Mouse (Mus musculus): ENCODE measurements around the gene Pkp4.
"Not testable (repeated sequence)": the region's sequence is repeated elsewhere in the genome, so short reads cannot be mapped to it uniquely, and the experiment has no call there.

The Pkp4 gene

DNA sequence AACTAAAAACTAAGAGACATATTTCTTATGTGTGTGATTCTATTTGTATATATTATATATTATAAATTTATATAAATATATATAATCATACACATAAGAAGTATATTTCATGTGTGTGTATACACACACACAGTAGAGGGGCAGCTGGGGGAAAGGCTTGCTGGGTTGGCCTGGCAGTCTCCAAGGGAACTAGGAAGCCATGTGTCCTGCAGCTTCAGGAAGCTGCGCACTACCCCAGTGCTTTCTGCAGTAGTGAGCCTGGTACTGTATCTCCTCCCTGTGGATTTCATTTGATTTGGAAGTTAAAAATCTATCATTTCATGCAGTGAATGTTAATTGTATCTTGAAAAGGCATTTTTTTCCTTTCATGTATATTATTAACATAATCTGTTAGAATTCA, 180.2 kb downstream of the Pkp4 start:
- DNase-seq = no peak

DNA sequence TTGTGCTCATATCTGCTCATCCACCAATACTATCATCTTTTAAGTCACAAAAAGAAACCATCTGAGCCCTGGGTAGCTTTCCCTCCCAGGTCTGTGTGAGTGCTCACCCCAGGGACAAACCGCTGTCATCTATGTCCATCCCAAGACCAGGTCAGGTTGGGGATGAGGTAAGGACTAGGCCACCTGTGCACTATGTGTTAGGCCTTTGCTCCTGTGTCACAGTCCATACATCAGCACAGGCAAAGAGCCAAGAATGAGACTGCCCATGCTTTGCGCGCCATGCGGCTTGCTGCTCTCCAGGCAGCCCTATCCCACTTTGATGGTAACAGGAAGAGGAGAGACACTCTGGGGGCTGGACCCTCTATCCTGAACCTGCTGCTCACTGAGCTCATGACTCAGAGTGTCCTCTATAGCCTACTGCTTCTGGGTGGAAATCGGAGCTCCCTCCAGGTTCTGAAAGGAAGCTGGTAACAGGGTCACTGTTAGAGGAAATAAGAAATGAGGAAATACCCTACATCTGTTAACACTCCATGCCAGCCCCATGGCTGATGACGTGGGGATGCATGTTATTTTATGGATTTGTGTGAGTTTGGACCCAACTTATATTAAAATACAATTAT, 182.1 kb downstream of the Pkp4 start:
- DNase-seq = no peak

DNA sequence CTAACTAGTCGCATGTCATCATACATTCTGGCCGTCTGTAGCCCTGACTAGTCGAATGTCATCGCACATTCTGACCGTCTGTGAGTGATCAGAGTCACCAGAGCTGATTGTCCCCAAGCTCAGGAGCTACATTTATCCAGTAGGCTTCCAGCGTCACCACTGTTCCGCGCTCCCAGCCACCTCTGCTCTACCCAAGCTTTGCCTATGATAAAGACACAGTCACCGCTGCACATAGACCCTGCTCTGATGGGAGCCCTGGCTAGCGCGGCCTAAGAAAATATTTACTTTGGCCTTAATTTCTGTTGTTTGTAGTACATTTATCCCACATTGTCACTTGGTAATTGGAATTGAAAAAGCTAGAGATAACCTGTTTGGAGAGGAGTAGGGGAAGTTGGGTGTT, 183.2 kb downstream of the Pkp4 start:
- DNase-seq = no peak

DNA sequence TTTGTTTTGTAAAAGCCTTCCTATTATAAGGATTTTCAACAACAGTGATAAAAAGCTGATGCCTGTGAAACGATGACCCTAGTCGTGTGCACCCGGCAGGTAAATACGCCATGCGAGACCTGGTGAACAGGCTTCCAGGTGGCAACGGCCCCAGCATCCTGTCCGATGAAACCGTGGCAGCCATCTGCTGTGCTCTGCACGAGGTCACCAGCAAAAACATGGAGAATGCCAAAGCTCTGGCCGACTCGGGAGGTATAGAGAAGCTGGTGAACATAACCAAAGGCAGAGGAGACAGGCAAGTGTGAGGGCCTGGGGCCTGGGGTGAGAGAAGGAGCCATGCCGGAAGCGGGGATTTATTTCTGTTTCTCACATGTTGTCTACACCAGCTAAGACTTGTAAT, 184.0 kb downstream of the Pkp4 start:
- DNase-seq = no peak

DNA sequence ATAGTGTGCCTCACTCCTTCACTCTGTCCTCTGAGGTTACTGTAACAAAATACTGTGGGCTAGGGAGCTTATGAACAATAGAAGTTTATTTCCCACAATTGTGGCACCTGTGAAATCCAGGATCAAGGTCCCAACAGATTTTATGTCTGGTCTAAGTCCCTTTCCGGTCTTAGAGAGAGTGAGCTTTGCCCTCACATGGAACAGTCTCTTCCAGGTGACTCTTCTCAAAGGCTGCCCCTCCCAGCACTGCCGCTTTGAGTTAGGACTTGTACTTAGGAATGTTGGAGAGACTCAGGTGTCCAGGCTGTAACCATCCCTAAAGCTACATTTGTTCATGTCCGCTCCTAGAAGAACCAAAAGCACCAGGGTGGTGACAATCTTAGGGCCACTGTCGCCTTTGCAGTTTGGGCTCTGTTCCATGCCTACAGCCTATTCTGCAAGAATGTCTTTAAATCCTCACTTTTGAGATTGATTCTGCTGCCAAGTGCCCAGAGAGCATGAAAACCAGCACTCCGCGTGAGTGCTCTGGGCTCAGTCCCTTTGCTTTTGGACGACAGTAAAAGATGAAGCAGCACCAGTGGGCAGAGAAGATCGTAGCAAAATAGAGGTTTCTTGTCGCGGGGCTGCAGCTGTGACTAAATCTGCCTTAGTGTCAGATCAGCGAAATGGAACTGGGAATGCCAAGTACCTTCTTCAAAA, 184.6 kb downstream of the Pkp4 start:
- DNase-seq = no peak

DNA sequence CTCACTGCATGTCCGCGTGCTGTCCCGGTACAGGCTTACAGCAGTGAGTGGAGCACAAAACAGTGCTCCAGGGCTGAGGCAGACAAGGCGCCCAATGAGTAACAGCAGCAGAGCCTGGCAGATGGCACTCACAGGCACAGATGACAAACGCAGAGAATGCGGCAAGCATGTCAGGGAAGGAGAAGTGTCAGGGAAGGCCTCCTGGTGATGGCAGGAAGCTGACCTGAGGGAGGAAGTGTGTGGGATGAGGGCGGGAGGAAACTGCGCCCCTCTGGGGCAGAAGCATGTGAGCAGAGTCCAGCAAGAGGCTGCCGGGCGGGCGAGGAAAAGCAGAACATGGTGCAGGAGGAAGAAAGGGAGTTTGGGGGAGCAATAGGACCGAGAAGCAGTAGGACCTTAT, 185.8 kb downstream of the Pkp4 start:
- DNase-seq = peak; percentile 38

DNA sequence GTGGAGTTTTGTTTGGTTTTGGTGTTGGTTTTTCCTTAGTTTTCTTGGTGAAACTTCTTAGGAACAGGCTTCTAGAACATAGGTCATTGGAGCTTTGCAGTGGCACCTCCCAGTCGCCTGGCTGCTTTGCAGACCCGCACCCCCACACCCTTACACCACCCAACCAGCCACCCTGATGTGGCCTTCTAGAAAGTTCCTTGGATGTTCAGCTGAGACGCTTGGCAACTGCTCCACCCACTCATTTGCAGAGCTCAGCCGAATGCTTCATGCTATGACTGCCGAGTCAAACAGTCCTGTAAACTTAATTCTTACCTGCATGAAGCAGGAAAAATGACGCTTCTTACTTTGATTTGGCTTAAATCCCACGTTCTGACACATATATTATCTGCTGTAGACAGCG, 187.9 kb downstream of the Pkp4 start:
- no peak for DNase-seq

DNA sequence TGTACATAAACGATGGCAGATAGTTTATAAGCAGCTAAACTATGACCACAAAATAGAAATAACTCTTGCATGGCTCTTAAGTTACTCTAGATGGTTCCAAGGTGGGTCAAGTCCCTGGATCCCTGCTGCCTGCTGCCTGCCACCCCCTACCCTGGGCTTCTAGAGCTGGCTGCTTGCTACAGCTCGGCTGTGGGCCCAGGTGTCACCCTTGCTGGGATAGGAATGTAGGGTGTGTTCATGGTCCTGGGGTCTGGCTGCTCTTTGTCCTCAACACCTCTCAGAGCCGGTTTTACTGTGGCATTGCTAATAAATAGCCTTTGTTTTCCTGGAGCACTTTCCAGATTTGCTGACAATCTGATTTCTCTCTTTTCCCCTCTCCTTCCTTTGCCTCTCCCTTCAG, 189.4 kb downstream of the Pkp4 start:
- DNase-seq = no peak

DNA sequence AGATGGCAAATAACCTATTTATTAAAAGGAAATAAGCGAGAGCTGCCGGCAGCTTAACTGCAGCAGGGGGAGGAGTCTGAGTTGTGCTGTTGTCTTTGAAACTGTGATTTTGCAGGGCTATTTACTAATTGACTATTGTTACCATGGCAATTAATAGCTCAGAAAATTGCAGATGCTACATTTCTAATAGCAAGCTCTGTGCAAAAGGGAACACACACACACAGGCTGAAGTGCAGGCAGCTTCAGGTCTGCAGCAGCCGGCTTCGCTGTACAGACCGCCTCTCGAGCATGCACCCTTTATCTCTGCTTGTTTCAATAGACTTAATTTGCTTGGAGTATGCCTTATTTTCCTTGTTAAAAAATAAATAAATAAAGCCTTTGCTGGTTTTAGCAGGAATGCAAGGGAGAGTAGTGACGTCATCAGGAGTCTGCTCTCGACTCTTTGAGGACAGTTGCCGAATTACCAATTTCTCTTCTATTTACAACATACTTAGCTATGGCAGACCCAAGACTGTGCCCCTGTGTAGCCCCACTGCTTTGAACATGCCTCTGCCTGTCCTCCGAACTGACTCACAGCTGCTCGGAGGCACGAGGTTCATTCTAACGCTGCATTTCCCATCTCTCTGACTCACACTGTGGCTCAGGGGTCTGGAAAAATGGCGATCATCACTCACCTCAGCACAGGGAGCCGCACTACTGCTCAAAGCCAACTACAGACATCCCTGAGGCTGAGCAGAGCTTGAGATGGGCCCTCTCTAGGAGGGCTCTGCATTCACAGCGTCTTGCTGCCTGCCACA, 190.9 kb downstream of the Pkp4 start:
- no peak for DNase-seq

DNA sequence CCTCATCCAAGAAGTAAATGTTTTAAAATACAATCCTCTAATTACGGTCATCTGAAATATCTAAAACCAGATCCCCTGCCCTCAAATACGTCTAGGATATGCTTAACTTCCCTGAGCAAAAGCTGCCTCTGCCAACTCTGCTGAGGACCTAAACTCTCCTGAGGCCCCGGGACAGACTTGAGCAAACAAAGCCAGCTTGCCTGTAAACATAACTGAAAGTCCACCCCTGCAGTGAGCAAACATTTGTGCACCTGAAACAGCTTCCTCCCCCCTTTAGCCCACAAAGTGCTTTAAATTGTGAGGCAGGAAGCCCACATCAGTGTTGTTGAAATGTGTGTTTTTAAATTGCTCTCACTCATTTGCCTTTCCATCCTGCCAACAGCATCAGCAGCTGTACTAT, 193.2 kb downstream of the Pkp4 start:
- DNase-seq = no peak

DNA sequence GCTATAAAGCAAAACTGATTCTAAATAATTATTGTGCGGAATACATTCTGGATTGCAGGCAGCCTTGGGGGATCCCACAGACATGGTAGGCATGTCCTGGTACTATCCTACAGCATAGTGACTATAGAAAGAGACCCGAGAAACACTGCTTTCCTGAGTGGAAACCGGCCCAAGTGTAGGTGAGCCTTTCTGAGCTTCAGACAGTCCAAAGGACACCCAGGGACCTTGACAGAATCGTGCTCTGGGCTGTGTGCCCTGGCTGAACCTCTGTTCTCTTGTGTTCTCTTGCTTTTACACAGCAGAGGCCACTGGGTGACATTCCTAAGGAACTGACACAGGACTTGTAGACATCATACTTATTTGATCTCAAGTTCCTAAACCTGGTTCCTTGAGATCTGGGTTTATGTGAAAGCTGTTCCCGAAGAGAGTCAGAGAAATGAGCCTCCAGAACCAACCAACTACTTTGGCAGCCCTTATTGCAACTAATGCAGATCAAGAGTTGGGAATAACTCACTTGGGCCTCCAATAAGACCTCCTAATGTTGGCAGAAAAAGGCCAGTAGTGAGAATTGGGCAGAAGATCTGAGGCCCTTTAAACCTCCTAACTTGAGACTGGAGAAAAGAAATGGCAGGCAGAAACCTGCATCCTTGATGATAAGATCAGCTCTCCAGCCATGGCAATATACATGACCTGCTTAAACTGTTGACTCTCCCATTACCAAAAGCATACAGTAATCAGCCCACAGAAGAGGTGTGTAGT, 195.1 kb downstream of the Pkp4 start:
- DNase-seq = no peak

DNA sequence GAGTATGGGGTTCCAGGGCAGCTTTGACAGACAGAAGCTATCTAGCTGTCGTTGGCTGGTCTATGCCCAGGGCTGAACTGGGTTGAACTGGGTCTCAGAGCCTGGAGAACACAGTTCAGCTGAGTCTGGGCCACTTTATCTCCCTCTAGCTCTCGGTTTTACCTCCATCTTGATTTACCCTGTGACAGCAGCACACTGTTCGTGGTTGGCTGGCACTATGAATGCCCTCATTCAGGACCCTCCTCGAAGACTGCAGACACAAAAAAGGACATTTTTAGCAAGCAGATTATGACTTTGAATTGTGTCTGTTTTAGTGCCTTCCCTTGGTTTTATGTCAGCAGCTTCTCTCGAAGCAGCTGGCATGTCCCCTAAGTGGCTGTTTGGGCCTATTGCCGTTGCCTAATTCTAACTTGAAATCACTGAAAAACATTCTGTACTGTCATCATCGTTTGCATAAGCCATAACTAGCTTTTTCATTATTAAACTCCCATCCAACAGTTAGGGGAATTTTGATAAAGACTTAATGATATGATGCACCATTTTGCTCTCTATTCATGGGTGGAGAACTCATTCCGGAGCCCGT, 199.2 kb downstream of the Pkp4 start:
- DNase-seq = no peak

DNA sequence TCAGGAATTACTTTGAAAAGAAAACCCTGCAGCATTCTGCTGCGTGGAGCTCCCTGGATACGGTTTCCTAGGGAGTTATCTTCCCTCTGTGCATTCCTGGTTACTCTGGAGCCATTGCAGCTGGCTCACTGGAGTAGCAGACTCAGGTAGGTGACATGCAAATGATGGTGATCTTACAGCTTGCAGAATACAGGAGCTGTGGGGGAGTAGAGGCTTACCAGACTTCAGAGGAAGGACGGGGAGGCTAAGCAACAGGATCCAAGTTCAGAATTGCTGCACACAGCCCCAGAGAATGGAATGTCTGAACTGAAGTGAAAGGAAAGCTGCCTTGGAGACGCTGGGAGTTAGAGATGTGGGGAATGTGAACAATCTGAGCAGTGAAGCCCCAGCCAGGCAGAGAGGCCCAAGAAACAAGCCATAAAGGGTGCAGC, 200.7 kb downstream of the Pkp4 start:
- DNase-seq = no peak

DNA sequence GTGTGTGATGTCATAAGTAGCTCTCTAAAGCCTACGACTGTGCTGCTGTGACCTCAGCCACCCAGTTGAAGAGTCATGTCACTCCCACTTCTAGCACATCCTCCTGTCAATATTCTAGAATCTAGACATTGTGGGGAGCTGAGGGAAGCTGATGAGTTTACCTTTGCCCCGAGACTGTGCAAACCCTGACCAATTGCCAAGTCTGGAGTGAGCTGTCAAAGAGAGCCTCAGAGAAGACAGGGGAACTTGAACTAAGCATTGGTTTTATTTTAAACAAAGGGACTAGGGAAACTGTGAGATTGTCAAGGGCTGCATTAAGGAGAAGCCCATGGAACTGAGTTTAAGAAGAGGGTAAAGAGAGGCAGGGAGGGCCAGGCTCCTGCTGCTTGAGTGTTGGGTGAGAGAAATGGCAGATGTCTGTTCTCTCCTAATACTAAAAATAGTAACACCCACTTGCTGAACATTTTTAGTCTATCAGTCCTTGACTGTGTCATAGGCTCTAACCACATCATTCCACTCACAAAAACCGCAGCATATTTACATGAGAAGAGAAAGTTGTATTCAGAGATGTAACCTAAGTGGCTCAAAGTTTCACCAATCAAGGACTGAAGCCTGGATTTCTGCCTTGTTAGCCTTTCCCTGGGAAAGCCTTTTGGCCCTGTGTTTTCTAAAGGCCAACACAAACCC, 203.6 kb downstream of the Pkp4 start:
- no peak for DNase-seq

DNA sequence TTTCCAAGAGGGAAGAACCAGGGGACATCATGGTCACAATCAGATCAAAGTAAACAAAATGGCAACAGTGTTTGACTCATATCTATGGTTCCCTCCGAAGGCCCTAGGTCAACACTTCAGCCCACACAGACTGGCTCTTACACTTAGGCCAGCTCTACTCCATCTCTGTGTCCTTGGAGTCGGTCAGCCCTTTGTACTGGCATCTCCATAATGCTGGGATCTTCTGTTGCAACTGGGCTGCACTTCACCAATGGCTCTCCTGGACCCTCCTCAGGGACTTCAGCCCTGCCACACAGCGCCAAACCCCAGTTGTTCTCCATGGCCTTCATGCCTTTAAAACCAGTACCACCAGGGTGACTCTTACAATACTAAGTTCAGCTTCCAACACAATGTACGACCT, 206.5 kb downstream of the Pkp4 start:
- DNase-seq = no peak

DNA sequence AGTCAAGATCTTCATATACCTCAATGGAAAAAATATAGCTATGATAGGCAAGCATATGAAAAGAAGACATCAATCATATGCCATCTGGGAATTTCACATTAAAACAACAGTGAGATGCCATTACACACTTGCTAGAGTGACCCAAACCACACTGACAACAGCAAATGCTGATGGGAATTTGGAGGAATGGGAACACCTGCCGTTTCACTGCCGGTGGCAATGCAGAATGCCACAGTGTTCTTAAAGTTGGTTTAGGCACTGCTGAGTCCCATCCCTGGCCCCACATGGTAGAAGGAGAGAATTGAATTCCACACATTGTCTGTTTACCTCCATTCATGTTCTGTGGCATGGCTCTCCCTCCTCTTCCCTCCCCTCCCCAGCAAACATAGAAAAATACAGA, 212.5 kb downstream of the Pkp4 start:
- DNase-seq = no peak

DNA sequence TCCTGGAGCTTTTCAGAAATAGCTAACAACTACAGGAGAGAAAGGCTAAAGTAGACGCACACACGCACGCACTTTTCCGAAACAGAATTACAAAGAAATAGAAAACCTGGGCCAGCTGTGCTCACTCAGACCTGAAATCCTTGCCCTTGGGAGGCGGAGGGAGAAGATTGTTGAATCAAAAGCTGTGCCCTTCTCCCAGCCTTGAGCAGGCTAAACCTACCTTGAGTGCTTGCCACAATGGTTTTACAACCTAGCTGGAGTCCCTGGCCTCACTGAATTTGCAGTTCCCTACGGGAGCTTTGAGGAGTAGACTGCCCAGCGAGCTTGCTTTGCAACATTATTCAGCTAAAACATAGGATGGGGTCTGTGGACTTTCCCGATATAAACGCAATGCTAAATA, 217.4 kb downstream of the Pkp4 start:
- DNase-seq = no peak

DNA sequence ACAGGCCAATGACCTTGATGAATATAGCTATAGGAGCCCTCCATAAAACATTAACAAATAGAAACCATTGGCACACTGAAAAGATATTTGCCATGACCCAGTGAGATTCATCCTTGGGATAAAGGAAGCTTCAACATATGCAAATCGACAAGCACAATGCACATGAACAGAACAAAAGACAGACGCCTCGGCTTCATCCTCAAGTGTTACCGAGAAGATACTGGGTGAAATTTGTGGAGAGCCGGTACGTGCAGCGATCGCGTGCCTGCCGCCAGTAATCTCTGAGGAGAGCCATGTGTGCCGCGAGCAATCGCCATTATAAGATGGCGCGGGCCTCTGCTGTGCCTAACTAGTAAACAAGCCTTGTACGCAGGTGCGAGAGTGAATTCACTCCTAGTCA, 218.2 kb downstream of the Pkp4 start:
- DNase-seq = not testable (repeated sequence)

DNA sequence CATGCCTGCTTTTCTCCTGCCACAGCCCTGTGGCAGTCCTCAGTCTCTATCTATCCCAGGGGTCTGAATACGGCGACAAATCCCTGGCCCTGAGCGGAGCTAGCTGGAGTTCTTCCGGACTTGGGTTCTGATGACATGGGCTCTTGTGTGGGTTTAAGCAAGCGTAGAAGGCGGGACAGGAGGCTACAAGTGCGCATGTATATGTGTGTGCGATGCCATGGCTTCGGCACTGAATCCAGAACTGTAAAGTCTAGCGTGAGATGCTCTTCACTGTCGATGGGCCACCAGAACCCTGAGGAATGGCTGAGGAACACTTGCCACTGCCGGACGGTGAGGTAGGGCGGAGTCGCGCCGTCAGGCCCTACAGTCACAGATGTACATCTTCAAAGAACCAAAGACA, 222.6 kb downstream of the Pkp4 start:
- no peak for DNase-seq

DNA sequence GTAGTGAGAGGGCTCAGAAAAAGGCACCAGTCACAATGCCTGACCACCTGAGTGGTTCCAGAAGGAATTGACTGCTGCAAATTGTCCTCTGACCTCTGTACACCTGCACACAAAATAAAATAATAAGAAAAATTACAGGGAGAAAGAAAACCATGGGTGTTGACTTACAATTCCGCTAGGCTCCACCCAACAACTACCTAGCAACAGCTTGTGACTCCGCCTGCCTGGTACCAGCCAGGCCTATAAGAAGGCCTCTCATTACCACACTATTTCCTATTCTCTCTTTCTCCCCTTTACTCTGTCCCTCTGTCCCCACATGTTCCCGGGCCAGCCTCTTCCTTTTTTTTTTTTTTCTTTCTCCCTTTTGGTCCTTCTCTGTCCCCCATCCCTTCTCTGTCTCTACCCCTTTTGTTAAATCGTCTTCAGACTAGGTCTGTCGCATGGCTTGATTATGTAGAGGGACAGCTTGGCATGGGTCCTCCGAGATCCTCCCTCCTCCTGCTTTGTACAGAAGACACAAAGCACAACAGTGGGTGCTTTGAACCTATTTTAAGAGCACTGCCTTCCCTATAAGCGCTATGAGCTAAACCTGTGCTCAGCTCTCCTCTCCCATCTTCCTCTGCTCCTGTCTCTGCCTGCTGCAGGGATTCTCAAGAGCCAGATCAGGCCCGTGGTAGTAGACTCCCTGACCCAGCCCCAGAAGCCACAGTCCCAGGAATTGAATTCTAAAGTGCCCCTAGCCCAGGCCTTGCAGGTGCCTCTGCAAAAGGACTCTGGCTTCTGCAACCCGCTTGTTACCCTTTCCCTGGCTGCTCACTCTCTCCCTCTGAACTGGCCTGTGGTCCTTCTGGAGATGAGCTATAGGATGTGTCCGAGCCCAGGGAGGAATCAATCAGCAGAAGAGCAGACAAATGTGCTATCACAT, 223.5 kb downstream of the Pkp4 start:
- DNase-seq = no peak

DNA sequence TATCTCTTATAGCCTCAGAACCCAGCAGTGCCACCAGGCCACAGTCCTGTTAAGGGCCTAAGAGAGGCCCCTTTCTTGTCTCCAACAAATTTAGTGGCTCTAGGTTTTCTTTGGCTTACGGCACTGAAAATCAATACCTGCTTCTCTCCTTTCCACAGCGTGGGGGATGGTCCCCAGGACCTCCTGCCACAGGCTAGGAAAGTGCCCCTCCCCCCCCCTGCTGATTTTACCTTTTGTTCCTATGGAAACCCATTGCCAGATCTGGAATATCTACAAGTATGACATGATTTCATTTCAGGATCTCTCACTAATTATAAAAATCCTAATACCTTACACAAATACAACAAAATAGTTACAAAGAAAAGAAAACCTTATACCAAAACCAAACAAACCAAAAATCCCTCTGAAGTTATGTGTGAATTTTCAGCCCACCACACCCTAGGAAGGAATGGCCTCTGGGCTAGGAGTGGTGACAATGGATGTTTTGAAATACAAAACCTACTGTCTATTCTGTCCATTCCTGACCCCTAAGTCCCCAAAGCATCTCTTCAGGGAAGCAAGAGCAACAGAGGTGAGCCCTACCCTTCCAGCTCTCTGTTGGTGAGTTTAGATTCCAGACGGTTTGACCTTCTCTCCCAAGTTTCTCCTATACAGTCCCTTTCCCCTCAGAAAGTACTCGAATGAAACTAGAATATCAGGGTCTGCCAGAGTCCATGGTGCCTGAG, 224.7 kb downstream of the Pkp4 start:
- no peak for DNase-seq
